Mouse (Mus musculus): Measurements from ENCODE around the gene 2610528J11Rik.
"Not testable (repeated sequence)": the region's sequence is repeated elsewhere in the genome, so short reads cannot be mapped to it uniquely, and the experiment has no call there.

Gene 2610528J11Rik

DNA sequence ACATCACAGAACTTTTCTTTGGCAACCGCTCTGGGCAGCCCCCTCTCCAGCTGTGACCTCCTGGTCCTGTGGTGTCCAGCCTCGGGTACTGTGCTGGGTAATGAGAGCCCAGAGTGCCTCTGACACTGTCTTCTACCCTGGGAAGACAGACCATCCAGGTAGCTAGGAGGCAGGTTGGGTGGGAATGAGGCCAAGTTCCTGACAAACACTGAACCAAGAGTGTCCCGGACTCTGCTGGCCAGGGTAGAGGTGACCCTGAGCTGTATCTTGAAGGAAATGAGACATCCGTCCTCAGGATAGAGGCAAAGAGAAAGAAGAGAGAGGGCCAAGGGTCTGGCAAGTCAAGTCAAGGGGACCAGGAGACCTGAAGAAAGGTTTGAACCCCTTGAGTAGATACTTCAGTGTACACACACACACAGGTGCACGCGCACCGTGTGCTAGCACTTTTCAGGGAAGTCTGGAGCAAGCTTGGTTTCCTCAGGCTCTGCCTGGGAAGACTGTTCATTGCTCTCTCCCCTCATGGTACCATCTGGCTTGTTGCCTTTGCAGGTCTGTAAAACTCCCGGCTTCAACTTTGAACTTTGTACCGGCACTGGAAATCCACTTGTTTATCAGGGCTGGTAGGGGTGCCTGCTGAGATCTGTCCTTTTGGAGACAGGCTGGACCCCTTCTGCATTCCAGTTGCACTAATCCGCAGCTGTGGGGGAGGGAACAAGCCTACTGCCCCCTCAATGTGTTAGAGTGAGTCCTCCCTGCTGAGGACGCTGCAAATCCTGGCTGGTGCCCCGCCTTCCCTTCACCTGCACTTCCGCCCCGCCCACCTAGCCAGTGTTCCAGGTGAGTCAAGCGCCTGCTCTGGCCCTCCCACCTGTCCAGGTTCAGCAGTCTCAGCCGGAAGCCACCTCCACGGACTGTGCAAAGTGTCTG, at the start of gene 2610528J11Rik:
TSS of gene 2610528J11Rik (plus strand) at position 592 of the 927 bp plus-strand sequence.
- no peak for DNase-seq (ENCODE audit: low spot score in 2 of 2)

- DNase-seq (ENCODE audit: low spot score in 2 of 2) = no peak
Measured at GRCm38 (mm10) chr4:118489717-118490132, 37.1 kb upstream of the 2610528J11Rik start, which contains the start of gene Tie1. TSS of gene Tie1 (minus strand) at chr4:118490061.

DNA sequence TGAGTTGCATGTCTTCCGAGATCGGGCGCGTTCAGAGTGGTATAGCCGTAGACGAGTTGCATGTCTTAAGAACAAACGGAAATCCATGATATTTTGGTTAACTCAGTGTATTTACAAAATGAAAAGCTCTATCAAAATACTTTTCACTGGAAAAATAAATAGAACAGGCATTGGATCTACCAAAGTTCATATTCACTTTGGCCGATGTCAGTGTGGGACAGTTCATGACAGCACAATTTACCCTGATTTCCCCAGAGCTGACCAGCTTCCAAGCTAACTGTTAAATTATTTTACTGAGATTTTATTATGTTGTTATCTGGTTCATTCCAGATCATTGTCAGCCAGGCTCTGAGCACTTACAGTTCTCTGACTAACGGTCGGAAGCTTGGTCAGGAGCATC, 36.3 kb upstream of the 2610528J11Rik start:
- no peak for DNase-seq (ENCODE audit: low spot score in 2 of 2)

GRCm38 (mm10) chr4:118500171-118500724, 26.6 kb upstream of the 2610528J11Rik start:
- DNase-seq (ENCODE audit: low spot score in 2 of 2) = peak in 1 of 2 experiments; percentile 18

DNA sequence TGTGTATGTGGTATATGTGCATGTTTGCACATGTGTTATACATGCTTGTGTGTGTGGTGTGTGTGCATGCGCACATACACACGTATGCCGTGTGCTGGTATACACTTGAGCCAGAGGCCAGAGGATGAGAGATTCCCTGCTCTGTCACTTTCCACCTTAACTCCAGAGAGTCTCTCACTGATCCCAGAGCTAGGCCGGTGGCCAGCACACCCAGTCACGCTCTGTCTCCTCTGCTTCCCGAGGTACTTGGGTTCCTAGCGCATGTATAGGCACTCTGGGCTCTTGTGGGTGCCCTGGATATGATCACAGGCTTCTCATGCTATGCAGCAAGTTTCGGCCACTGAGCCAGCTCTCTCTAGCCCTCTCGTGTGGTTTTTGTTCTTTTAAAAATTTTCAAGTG, 26.0 kb upstream of the 2610528J11Rik start:
- no peak for DNase-seq (ENCODE audit: low spot score in 2 of 2)

GRCm38 (mm10) chr4:118505551-118505950, 21.2 kb upstream of the 2610528J11Rik start:
- DNase-seq (ENCODE audit: low spot score in 2 of 2) = no peak

DNA sequence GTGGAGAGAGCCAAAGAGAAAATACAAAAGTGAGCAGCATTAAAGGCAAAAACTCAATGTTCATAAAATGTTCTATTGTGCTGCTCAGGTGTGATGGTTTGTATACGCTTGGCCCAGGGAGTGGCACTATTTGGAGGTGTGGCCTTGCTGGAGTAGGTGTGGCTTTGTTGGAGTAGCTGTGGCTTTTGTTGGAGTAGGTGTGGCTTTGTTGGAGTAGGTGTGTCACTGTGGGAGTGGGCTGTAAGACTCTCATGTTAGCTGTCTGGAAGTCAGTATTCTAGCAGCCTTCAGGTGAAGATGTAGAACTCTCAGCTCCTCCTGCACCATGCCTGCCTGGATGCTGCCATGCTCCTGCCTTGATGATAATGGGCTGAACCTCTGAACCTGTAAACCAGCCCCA, 19.6 kb upstream of the 2610528J11Rik start:
- not testable (repeated sequence) for DNase-seq (ENCODE audit: low spot score in 2 of 2)

GRCm38 (mm10) chr4:118509050-118509449, 17.7 kb upstream of the 2610528J11Rik start:
- no peak for DNase-seq (ENCODE audit: low spot score in 2 of 2)

GRCm38 (mm10) chr4:118516699-118517496, 9.9 kb upstream of the 2610528J11Rik start:
- DNase-seq (ENCODE audit: low spot score in 2 of 2) = no peak

DNA sequence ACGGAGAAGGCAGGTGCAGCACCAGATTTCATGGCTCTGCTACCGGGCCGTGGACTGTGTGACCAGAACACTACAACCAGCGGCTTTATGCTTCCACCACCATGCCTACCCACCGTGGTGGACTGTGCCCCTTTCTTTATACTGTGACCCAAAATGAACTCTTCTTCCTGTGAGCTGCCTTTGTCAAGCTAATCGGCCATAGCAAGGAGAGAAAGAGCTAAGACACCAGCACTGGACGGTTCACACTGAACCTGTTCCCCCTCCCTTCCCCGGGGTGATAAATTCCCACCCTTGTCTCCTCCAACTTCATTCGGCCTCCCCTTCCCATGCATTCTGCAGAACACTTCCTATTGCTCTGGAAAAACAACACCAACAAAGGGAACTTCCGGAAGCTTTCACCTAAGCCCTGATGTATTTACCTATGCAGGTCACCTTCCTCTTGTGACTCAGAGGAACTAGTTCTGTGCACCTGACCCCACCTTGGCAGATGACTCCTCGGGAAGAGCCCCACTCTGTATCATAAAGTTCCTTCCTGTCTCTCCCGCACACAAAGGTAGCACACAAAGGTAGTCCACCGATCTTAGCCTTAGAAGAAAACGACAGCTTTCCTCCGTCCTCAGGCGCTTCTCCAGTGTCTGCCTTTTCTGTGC, 9.2 kb upstream of the 2610528J11Rik start:
- no peak for DNase-seq (ENCODE audit: low spot score in 2 of 2)

DNA sequence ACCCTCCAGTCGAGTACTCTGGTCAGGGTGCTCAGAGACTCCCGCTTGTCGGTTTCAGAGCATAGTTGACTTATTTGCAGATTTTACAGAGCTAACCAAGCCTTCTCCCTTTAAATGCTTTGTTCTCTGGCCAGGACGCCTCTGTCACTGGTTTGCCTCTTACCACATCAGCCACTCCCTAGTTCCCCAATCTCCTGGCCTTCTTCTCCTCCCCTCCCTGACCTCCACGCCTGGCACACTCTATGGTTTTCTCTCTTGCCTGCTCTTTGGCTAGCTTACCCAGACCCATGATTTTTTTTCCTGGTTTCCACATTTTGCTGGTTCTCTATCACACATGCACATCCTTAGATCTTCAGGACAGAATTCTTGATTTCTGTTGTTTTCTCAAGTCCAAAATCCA, 8.6 kb upstream of the 2610528J11Rik start:
- DNase-seq (ENCODE audit: low spot score in 2 of 2) = no peak

DNA sequence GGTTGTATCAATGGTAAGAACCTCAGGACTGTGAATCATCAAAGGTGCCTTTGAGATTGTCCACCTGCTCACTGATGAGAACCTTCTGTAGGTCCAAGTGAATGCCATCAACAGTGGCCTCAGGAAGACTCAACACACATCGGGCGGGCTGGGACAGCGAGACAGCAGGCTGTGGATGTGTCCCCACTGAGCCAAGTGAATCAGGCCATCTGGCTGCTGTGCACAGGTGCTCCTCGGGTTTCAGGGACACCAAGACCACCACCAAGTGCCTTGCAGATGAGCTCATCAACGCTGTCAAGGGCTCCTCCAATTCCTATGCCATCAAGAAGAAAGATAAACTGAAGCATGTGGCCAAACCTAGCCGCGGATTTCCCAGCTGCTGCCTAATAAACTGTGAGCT, 4.6 kb upstream of the 2610528J11Rik start:
- no peak for DNase-seq (ENCODE audit: low spot score in 2 of 2)

DNA sequence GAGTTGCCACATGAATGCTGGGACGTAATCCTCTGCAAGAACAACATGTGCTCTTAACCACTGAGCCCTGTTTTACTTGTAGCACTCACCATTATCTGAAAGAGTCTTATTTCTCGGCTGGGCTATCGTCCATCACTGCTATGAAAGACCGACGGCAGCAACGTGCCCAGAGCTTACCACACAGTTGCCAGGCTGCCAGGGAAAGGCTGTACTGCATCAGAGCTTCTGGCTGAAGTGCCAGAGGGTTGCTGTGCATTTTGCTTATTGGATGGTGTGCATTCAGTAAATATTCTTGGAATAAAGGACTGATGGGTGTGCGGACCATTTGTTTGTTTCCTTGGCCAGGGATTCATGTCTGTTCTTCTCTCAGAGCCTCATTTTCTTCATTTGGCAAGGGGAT, 2.8 kb upstream of the 2610528J11Rik start:
- no peak for DNase-seq (ENCODE audit: low spot score in 2 of 2)

- no peak for DNase-seq (ENCODE audit: low spot score in 2 of 2)
Measured at GRCm38 (mm10) chr4:118525779-118526178, 1.0 kb upstream of the 2610528J11Rik start.

DNA sequence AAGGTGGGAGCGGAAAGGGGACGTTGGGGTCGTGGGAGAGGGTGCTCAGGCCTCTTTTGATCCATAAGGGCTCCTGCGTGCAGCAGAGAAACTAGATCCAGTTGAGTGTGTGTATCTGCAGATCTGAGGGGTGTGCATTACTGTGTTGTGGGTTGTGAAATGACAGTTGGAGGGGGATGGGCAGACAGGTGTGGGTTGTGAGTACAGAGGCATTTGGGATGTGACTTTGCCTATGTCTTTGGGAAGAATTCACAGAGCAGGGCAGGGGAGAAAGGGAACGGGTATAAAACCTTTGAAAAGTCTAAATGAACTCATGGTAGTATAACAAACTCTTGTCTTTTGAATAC, 509 bp downstream of the 2610528J11Rik start:
- DNase-seq (ENCODE audit: low spot score in 2 of 2) = no peak

- DNase-seq (ENCODE audit: low spot score in 2 of 2) = no peak
Measured at GRCm38 (mm10) chr4:118527720-118528119, 921 bp downstream of the 2610528J11Rik start.

DNA sequence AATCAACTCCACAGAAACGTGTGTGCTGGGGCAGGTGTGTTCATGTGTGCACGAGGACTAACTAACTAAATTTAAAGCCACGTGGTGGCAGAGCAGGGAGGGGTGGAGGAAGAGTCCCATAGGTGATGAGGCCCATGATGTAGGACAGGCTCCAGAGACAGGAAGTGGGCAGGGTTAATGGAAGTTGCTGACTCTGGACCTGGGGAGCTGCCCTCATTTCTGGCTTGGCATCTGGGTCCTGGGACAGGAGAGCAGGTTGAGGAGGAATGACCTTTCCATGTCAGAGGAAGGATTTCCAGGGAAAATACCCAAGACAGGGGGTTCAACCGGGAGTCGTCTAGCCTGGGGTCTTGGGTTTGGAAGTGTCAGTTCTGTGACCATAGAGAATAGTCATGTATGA, 5.9 kb downstream of the 2610528J11Rik start:
- DNase-seq (ENCODE audit: low spot score in 2 of 2) = no peak

DNA sequence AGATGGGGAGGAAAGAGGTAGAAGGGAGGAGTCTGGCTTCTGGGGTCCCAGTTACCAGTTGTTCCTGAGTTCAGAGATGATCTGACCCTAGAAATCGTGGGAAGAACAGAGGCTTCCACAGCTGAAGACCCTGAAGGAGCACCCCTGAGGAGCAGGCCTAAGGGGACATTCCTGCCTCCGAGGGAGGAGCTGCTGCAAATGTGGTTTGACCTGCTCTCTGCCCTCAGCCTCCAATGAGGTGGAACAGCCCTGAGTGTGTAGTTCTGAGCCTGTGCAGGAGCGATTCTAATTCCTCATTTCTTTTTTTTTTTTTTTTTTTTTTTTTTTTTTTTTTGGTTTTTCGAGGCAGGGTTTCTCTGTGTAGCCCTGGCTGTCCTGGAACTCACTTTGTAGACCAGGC, 6.4 kb downstream of the 2610528J11Rik start:
- no peak for DNase-seq (ENCODE audit: low spot score in 2 of 2)

DNA sequence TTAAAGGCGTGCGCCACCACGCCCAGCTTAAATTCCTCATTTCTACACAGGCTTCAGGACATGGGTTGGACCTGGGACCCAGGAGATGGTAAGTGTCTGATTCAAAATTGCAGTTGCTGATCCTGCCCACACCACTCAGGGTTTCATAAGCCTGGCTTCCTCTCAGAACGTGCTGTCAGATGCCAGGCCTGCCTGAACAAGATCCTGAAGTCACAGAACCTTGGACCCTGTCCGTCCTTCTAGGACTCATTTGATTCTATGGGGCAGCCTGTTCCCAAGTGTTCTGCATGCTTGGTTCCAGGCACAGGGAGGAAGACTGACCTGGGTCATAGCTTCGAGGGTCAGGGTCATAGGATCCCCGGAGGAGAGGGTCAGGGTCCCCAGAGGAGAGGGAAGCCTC, 6.8 kb downstream of the 2610528J11Rik start:
- no peak for DNase-seq (ENCODE audit: low spot score in 2 of 2)

GRCm38 (mm10) chr4:118535610-118536009, 8.8 kb downstream of the 2610528J11Rik start:
- DNase-seq (ENCODE audit: low spot score in 2 of 2) = no peak

DNA sequence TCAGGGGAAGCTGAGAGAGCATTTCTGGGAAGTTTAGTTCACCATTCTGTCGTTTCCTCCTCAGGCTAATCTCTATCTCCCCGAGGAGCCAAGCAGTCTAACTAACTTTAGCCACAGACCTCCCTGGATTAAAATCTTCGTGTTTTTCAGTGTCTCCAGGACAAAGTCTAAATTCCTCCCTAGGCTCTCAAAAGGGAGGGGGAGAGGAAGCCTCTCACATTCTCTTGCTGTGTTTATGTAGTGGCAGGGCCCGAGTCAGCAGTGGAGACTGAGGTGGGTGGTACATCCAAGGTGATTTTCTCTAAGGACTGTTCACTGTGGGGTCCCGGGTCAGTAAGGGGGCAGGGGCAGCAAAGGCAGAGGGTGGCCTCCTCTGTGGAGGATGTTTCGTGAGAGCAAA, 11.0 kb downstream of the 2610528J11Rik start:
- no peak for DNase-seq (ENCODE audit: low spot score in 2 of 2)

- no peak for DNase-seq (ENCODE audit: low spot score in 2 of 2)
Measured at GRCm38 (mm10) chr4:118539904-118540303, 13.1 kb downstream of the 2610528J11Rik start.

Data from right cerebral cortex, postnatal 36 days (tissue).